Mouse (Mus musculus): ENCODE data around the gene Hras.

DNA sequence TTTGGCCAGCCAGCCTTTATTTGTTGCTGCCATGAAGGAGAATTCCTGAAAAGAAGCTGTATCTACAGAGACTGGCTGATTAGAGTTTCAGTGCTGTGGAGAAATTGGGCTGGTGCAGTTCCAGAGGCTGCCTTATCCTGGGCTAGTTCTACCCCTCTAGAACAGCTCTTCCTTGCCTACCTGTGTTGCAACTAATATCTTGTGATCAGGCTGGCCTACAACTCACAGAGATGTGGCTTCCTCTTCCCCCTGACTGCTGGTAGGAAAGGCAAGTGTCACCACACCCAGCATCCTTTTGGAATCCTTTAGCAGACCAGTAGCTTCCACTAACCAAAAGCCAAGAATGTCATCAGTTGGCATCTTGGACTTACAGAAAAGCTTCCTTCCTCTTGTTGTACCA lies 23.9 kb downstream of the Hras start:
- TF ChIP-seq CTCF (IDR thresholded peaks at IDR 0.05; ENCODE audit: control insufficient read depth, insufficient read depth, insufficient read length) (no peak), CEBPB (IDR thresholded peaks at IDR 0.05; ENCODE audit: low read depth) (no peak), MAX (IDR thresholded peaks at IDR 0.05) (no peak), USF1 (IDR thresholded peaks at IDR 0.05; ENCODE audit: low read depth) (no peak)
